Mouse (Mus musculus): Measurements from ENCODE around the gene Gm42417. TPM values are rescaled to one million over a fixed set of nuclear protein-coding genes. Genes with fewer than 3 reads are reported as not detected.
"Not testable (repeated sequence)": the region's sequence is repeated elsewhere in the genome, so short reads cannot be mapped to it uniquely, and the experiment has no call there.

Gm42417 gene
- polyA plus RNA-seq, 1 experiment, result not detected

GRCm38 (mm10) chr1:36541844-36542243 lies 2.6 kb upstream of the Gm42417 start:
- H3K4me3 ChIP-seq (replicated peaks; ENCODE audit: extremely low read depth, low read depth, low read length), result no peak overlapping the region
- WGBS, result 97% methylated on average over 16 of the region's 16 CpGs
- H3K4me1 ChIP-seq (ENCODE audit: control insufficient read depth, insufficient read depth, low read length), result 0 out of 2 replicates have a peak, but pooled peaks cover 2% of the 10 kb centered on the region
- TF ChIP-seq POLR2A (IDR thresholded peaks at IDR 0.05; ENCODE audit: borderline replicate concordance, extremely low read depth, low read depth, low read length) (no peak), CTCF (IDR thresholded peaks at IDR 0.05; ENCODE audit: insufficient read depth, low read length) (no peak)
- no peak for DNase-seq

GRCm38 (mm10) chr1:36540807-36541206 lies 1.6 kb upstream of the Gm42417 start:
- TF ChIP-seq POLR2A (IDR thresholded peaks at IDR 0.05; ENCODE audit: borderline replicate concordance, extremely low read depth, low read depth, low read length) (no peak), CTCF (IDR thresholded peaks at IDR 0.05; ENCODE audit: insufficient read depth, low read length) (no peak)
- no peaks in the 10 kb centered on the region for H3K4me1 ChIP-seq (ENCODE audit: control insufficient read depth, insufficient read depth, low read length)
- no peak overlapping the region for H3K4me3 ChIP-seq (replicated peaks; ENCODE audit: extremely low read depth, low read depth, low read length)
- WGBS, result 93% methylated on average over 12 of the region's 12 CpGs
- no peak for DNase-seq

- 81% methylated on average over 11 of the region's 11 CpGs for WGBS
- TF ChIP-seq POLR2A (IDR thresholded peaks at IDR 0.05; ENCODE audit: borderline replicate concordance, extremely low read depth, low read depth, low read length) (no peak), CTCF (IDR thresholded peaks at IDR 0.05; ENCODE audit: insufficient read depth, low read length) (no peak)
- H3K4me3 ChIP-seq (replicated peaks; ENCODE audit: extremely low read depth, low read depth, low read length), result no peak overlapping the region
- peaks cover 4% of the 10 kb centered on the region; the same call in 1 of the 2 replicates for H3K4me1 ChIP-seq (ENCODE audit: control insufficient read depth, insufficient read depth, low read length)
- DNase-seq, result no peak
Measured at GRCm38 (mm10) chr1:36540132-36540531, 903 bp upstream of the Gm42417 start.

GRCm38 (mm10) chr1:36538727-36539126 lies 502 bp downstream of the Gm42417 start:
- H3K4me3 ChIP-seq (replicated peaks; ENCODE audit: extremely low read depth, low read depth, low read length), result no peak overlapping the region
- DNase-seq, result no peak
- H3K4me1 ChIP-seq (ENCODE audit: control insufficient read depth, insufficient read depth, low read length), result peaks cover 4% of the 10 kb centered on the region; the same call in 1 of the 2 replicates
- WGBS, result 63% methylated on average over 4 of the region's 4 CpGs
- TF ChIP-seq POLR2A (IDR thresholded peaks at IDR 0.05; ENCODE audit: borderline replicate concordance, extremely low read depth, low read depth, low read length) (no peak), CTCF (IDR thresholded peaks at IDR 0.05; ENCODE audit: insufficient read depth, low read length) (no peak)

DNA sequence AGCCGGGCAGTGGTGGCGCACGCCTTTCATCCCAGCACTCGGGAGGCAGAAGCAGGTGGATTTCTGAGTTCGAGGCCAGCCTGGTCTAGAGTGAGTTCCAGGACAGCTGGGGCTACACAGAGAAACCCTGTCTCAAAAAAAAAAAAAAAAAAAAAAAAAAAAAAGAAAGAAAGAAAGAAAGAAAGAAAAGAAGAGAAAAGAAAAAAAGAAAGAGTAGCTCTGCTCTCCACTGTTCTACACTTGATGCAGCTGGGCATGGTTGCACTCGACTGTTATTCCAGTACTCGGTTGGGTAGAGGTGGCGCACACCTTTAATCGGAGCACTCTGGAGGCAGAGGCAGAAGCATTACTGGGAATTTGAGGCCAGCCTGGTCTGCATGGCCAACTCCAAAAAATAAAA lies 2.4 kb downstream of the Gm42417 start, which contains the start of gene Ankrd23:
Gene Ankrd23, minus strand, starts transcription at position 101 of the 400 bp plus-strand sequence.
- H3K4me3 ChIP-seq (replicated peaks; ENCODE audit: extremely low read depth, low read depth, low read length); DNase-seq; H3K4me1 ChIP-seq (ENCODE audit: control insufficient read depth, insufficient read depth, low read length): not testable (repeated sequence)
- 88% methylated on average over 9 of the region's 9 CpGs for WGBS

DNA sequence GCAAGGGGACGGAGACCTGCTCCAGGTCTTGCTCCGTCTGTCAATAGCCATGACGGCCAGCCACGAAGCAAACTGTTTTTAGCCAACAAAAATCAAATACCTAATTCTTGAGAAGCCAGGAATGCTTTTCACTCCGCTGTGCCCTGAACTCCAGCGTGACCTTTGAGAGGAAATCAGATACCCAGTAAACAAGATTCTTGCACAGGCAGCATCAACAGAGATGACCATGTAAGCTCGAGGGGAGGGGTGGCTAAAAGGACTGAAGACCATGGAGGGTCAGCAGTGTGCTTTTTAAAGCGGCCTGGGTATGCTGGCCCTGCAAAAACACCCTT lies 2.9 kb downstream of the Gm42417 start:
- Histone ChIP-seq H3K4me1 (ENCODE audit: control insufficient read depth, insufficient read depth, low read length) (peaks cover 4% of the 10 kb centered on the region; the same call in 1 of the 2 replicates), H3K4me3 (replicated peaks; ENCODE audit: extremely low read depth, low read depth, low read length) (no peak overlapping the region)
- DNase-seq, result no peak
- TF ChIP-seq CTCF (IDR thresholded peaks at IDR 0.05; ENCODE audit: insufficient read depth, low read length) (no peak), POLR2A (IDR thresholded peaks at IDR 0.05; ENCODE audit: borderline replicate concordance, extremely low read depth, low read depth, low read length) (no peak)
- WGBS, result 53% methylated on average over 8 of the region's 8 CpGs

DNA sequence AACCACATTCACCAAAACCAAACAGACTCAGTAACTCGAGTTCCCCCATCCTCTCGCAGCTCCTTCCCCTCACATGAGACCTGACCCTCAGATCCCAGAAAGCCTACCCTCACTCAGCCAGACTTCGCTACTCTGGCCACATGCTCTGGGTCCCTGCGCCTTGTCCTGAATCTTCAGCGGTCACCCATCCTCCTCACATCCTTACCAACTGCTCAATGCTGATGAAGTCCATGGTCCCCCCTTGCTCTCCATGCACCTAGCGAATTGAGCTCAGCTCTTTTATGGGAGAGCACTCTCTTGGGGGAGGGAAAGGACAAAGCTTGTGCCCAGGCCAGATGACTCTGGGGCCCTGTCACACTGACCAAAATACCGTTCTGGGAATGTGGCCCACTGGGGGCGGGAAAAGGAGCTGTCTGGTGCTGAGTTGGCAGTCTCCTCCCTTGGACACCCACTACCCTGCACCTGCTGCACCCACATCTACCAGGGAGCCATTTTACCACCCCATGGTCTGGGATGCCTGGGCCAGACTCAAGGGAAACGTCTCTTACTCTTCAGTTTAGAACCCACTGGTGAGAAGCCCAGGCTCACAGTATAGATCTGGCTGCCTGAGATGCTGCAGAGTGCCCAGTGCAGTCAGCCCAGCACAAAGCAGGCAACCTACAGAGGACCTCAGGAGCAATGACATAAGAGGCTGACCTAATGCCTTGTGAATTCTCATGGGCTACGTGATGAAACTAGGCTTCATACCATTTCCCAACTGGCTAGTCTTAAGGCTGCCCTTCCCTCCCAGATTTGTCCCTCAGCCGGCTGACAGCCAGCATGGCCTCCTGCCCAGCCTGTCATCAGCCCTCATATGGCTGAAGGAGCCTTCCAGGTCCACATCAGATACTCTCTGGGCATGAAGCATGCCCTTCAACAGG lies 3.5 kb downstream of the Gm42417 start:
- Histone ChIP-seq H3K4me1 (ENCODE audit: control insufficient read depth, insufficient read depth, low read length) (peaks cover 4% of the 10 kb centered on the region; the same call in 1 of the 2 replicates), H3K4me3 (replicated peaks; ENCODE audit: extremely low read depth, low read depth, low read length) (no peak overlapping the region)
- peak; percentile 39 for DNase-seq
- TF ChIP-seq POLR2A (IDR thresholded peaks at IDR 0.05; ENCODE audit: borderline replicate concordance, extremely low read depth, low read depth, low read length), result no peak
- TF ChIP-seq CTCF (IDR thresholded peaks at IDR 0.05; ENCODE audit: insufficient read depth, low read length), result no peak
- whole genome bisulfite sequencing, result 76% methylated on average over 11 of the region's 11 CpGs

DNA sequence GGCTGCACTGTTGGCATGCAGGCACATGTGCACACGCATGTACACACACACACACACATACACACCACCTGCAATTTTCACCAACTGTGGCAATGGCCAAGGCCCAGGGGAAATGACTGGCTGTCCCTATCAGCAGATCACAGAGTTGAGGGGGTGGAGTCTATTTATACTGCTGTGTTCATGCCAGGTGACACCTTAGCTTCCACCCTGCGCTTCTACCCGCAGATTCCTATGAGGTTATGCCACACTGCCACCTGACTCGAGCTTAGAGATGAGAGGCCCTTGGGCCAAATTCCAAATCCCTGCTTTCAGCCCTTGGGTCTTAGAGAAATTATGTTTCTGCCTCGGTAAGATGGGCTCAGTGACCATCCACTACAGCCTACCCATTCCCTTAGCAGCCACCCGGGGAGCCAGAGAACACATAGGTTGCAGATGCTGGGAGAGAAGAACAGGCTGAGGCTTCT lies 4.6 kb downstream of the Gm42417 start:
- TF ChIP-seq POLR2A (IDR thresholded peaks at IDR 0.05; ENCODE audit: borderline replicate concordance, extremely low read depth, low read depth, low read length) (no peak), CTCF (IDR thresholded peaks at IDR 0.05; ENCODE audit: insufficient read depth, low read length) (peak; percentile 20; the same call in 1 of the 2 replicates)
- H3K4me3 ChIP-seq (replicated peaks; ENCODE audit: extremely low read depth, low read depth, low read length), result no peak overlapping the region
- no peak for DNase-seq
- H3K4me1 ChIP-seq (ENCODE audit: control insufficient read depth, insufficient read depth, low read length), result peaks cover 4% of the 10 kb centered on the region; the same call in 1 of the 2 replicates
- WGBS, result 62% methylated on average over 6 of the region's 6 CpGs

DNA sequence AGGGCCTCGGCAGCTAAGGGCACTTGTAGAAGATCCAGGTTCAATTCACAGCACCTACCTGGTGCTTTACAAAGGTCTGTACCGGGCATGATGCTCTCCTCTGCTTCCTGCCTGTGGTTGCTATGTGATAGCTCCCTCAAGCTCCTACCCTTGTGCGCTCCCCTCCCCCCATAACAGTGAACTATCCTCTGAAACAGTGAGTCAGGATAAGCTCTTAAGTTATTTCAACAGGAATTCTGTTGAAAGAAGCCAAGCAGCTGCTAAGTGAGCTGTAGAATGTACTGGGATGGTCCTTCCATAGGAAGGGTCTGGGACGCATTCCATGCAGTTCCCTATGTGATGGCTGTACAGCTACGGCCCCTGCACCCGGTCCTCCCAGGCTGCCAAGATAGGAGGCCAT lies 5.7 kb downstream of the Gm42417 start:
- Histone ChIP-seq H3K4me1 (ENCODE audit: control insufficient read depth, insufficient read depth, low read length) (peaks cover 4% of the 10 kb centered on the region; the same call in 1 of the 2 replicates), H3K4me3 (replicated peaks; ENCODE audit: extremely low read depth, low read depth, low read length) (no peak overlapping the region)
- WGBS, result 65% methylated on average over 6 of the region's 6 CpGs
- DNase-seq, result no peak
- no peak for TF ChIP-seq POLR2A (IDR thresholded peaks at IDR 0.05; ENCODE audit: borderline replicate concordance, extremely low read depth, low read depth, low read length)
- no peak for TF ChIP-seq CTCF (IDR thresholded peaks at IDR 0.05; ENCODE audit: insufficient read depth, low read length)

GRCm38 (mm10) chr1:36531461-36531860 lies 7.8 kb downstream of the Gm42417 start:
- WGBS, result 85% methylated on average over 12 of the region's 12 CpGs
- peaks cover 4% of the 10 kb centered on the region; the same call in 1 of the 2 replicates for H3K4me1 ChIP-seq (ENCODE audit: control insufficient read depth, insufficient read depth, low read length)
- DNase-seq, result no peak

More at GRCm38 (mm10) chr1:36531461-36531860, 7.8 kb downstream of the Gm42417 start:
- H3K4me3 ChIP-seq (replicated peaks; ENCODE audit: extremely low read depth, low read depth, low read length), result no peak overlapping the region
- no peak for TF ChIP-seq POLR2A (IDR thresholded peaks at IDR 0.05; ENCODE audit: borderline replicate concordance, extremely low read depth, low read depth, low read length)
- no peak for TF ChIP-seq CTCF (IDR thresholded peaks at IDR 0.05; ENCODE audit: insufficient read depth, low read length)
